ENCODE assay signal across 8 mouse cellular contexts in the genomic region with DNA sequence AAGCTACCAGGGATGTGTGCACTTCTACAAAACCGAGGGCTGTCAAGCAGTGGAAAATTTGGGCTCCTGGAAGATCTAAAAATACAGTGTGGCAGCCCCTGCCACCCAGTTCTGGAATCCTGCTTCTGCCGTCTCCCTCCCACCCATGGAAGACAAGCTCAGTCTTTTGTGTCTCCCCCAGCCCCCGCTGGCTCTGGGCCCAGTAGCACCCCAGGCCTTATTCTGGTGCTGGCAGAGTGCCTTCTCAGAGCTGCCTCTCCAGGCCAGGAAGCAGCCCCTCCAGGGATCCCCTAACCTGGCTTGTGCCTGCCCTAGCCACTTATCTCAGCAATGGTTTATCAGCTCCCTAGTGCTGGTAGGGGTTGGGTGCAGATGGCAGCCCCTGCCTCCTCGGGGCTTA. TPM values are rescaled to one million over a fixed set of nuclear protein-coding genes. Genes with fewer than 3 reads are reported as not detected.
DNase-seq lines count a peak whose midpoint lies in the region; ATAC-seq lines count a peak whose summit lies in the region.

No protein-coding gene starts in this region.

- H3K4me3 ChIP-seq in neural tube, embryonic 12.5 days: no peak overlapping the region
- no peak overlapping the region for H3K4me3 ChIP-seq in limb, embryonic 10.5 days

- ATAC-seq in neural tube, embryonic 12.5 days (ENCODE audit: low FRiP score, low read depth): no peak
- ATAC-seq in CD4-positive, CD25-positive, alpha-beta regulatory T cell, adult 4 months: no peak
- ATAC-seq in activated CD4-positive, CD25-positive, alpha-beta regulatory T cell, adult 4 months: no peak

- H3K4me2 ChIP-seq in neural tube, embryonic 12.5 days (replicated peaks): 0 out of 2 replicates have a peak overlapping the region, but pooled peaks have one; percentile 16

- DNase-seq in heart, adult 11 months: peak; percentile 94
- DNase-seq in heart, adult 18-20 months: no peak
- no peak for DNase-seq in neural tube, embryonic 10.5 days (ENCODE audit: extremely low spot score, low spot score)
- no peak for DNase-seq in limb, embryonic 10.5 days (ENCODE audit: low spot score)
- no peak for DNase-seq in cerebellum, adult 9-11 months

- no peak overlapping the region for H3K27ac ChIP-seq in neural tube, embryonic 12.5 days
- H3K27ac ChIP-seq in limb, embryonic 10.5 days: peak overlapping the region; percentile 47

- 52% methylated on average over 4 of the region's 4 CpGs for WGBS in neural tube, embryonic 12.5 days
- 62% methylated on average over 4 of the region's 4 CpGs for WGBS in limb, embryonic 10.5 days

- H3K9ac ChIP-seq in neural tube, embryonic 12.5 days: no peak overlapping the region

- no peaks in the 10 kb centered on the region for H3K36me3 ChIP-seq in neural tube, embryonic 12.5 days
- no peaks in the 10 kb centered on the region for H3K36me3 ChIP-seq in limb, embryonic 10.5 days

- peaks cover 12% of the 10 kb centered on the region for H3K27me3 ChIP-seq in neural tube, embryonic 12.5 days (replicated peaks)
- peaks cover 12% of the 10 kb centered on the region for H3K27me3 ChIP-seq in limb, embryonic 10.5 days (ENCODE audit: low read depth, poor library complexity, severe bottlenecking)

- peaks cover 8% of the 10 kb centered on the region for H3K4me1 ChIP-seq in neural tube, embryonic 12.5 days
- H3K4me1 ChIP-seq in limb, embryonic 10.5 days: peaks cover 54% of the 10 kb centered on the region

- no peaks in the 10 kb centered on the region for H3K9me3 ChIP-seq in neural tube, embryonic 12.5 days
- no peaks in the 10 kb centered on the region for H3K9me3 ChIP-seq in limb, embryonic 10.5 days (replicated peaks)

RNA-seq across cellular contexts. Expression of gene Inf2, which starts 6.4 kb away (rescaled TPM):
- 10 to 100 TPM; 11.9 to 17.2 TPM for total RNA-seq in heart, adult 18-20 months (2021)
- 1.1 and 2.2 TPM in 2 replicates for polyA plus RNA-seq in neural tube, embryonic 12.5 days (2016; fragmentation: Nextera tagmentation; extraction: Ambion mirVana)
- polyA plus RNA-seq in limb, embryonic 10.5 days (2016; fragmentation: Nextera tagmentation; extraction: Ambion mirVana): 1.3 and 1.6 TPM in 2 replicates
- polyA plus RNA-seq in CD4-positive, CD25-positive, alpha-beta regulatory T cell, adult 4 months (2017; shearing (Covaris generic)): 10 to 100 TPM in 1 of 2 experiments, 1 to 10 TPM in 1; 9.1 to 12.2 TPM
- polyA plus RNA-seq in activated CD4-positive, CD25-positive, alpha-beta regulatory T cell, adult 4 months (2017; shearing (Covaris generic)): 10 to 100 TPM in 1 of 2 experiments, 1 to 10 TPM in 1; 9.9 to 11.0 TPM

RNA-seq across cellular contexts. Expression of gene Adssl1, which starts 24.9 kb away (rescaled TPM):
- total RNA-seq in heart, adult 18-20 months (2021): 100 to 1,000 TPM; 192 to 206 TPM
- polyA plus RNA-seq in neural tube, embryonic 12.5 days (2016; fragmentation: Nextera tagmentation; extraction: Ambion mirVana): 3.2 and 3.7 TPM in 2 replicates
- polyA plus RNA-seq in limb, embryonic 10.5 days (2016; fragmentation: Nextera tagmentation; extraction: Ambion mirVana): 1.9 and 3.0 TPM in 2 replicates
- polyA plus RNA-seq in CD4-positive, CD25-positive, alpha-beta regulatory T cell, adult 4 months (2017; shearing (Covaris generic)): 1 to 10 TPM; 2.0 to 2.3 TPM
- 1 to 10 TPM in 1 of 2 experiments, under 1 TPM in 1; 0.86 to 1.3 TPM for polyA plus RNA-seq in activated CD4-positive, CD25-positive, alpha-beta regulatory T cell, adult 4 months (2017; shearing (Covaris generic))

RNA-seq across cellular contexts. Expression of gene Siva1, which starts 49.5 kb away (rescaled TPM):
- 10 to 100 TPM; 31.7 to 35.2 TPM for total RNA-seq in heart, adult 18-20 months (2021)
- polyA plus RNA-seq in neural tube, embryonic 12.5 days (2016; fragmentation: Nextera tagmentation; extraction: Ambion mirVana): 108 and 130 TPM in 2 replicates
- 359 and 361 TPM in 2 replicates for polyA plus RNA-seq in limb, embryonic 10.5 days (2016; fragmentation: Nextera tagmentation; extraction: Ambion mirVana)
- 10 to 100 TPM; 30.9 to 37.1 TPM for polyA plus RNA-seq in CD4-positive, CD25-positive, alpha-beta regulatory T cell, adult 4 months (2017; shearing (Covaris generic))
- polyA plus RNA-seq in activated CD4-positive, CD25-positive, alpha-beta regulatory T cell, adult 4 months (2017; shearing (Covaris generic)): 10 to 100 TPM; 38.7 to 44.6 TPM
